Mouse (Mus musculus): ENCODE data around the gene Tmem204. TPM values are rescaled to one million over a fixed set of nuclear protein-coding genes. Genes with fewer than 3 reads are reported as not detected.

Gene Tmem204
- polyA plus RNA-seq (2012), result not detected in 2 replicates

DNA sequence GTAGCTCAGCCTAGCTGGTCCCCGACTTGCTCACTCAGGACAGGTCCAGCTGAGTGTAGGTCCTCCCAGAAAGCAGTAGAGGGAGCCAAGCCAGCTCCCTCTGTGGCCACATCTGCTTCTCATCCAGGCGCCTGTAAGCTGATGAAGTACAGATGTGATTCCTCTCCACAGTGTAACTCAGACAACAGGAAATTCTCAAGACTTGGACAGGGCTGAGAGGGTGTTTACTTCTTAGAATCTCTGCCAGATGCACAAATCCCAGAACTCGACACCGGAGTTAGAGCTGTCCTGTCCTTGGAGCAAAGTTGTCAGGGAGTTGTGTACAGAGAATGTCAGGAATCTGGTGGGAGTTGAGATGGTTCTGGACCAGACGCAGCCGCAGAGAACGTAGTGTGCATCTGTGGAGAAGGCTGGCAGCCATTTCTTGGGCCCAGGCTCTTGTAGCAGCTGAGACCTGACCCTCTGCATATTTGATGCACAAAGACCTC, at the start of gene Tmem204:
Gene Tmem204 (minus strand): TSS at position 148 of the 488 bp plus-strand sequence.

DNA sequence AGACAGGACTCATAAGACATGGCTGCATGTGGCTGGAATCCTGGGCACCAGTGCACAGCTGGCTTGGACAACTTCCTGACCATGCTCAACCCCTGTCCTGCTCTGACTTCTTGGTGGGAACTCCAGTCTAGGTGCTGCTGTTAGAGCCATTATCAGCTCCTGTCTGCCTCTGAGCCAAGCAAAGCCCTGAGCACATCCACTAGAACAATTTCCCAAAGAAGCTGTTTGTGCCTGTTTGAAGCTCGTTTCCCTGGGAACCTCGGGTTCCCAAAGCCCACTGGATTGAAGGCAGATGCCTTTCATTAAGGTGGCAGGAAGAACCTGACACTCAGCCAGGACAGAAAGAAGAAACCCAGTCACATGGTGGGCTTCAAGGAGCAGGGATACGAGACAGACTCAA, 37.0 kb upstream of the Tmem204 start, which contains the start of gene Ptx4:
Gene Ptx4 (plus strand): TSS at position 355 of the 400 bp plus-strand sequence.

DNA sequence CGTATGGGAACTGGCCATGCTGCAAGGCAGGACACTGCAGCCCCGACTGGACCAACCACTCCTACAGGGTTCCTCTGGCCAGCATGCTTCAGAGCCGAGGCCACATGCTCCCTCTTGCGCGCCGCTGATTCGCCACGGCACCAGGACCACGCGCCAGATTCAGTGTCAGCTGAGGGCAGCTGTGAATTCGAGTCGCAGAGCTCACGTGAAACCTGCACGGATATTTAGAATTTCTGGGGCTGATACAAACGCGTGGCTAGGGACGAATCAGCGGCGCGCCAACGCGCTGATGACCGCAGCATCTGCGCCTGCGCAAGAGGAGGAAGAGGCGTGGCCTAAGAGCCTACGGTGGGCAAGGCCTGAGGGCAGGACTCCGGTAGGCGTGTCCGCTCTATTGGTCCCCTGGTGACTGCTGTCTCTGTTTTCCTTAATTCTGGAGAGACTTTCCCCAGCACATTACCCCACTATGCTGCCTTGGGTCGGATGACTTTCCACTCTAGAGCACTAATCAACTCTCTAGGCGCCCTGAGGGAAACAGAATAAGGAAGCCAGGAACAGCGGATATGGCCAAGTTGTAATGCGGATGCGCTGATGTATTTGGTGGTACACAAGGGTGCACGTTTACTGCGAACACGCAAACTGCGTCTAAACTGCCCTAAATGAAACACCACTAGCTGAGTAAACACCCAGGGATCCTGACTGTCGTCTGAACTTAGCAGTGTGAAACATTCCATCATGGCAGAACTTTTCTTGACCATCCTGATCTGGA, 32.5 kb upstream of the Tmem204 start, which contains the start of gene Telo2:
Gene Telo2 (minus strand): TSS at position 304 of the 769 bp plus-strand sequence.

DNA sequence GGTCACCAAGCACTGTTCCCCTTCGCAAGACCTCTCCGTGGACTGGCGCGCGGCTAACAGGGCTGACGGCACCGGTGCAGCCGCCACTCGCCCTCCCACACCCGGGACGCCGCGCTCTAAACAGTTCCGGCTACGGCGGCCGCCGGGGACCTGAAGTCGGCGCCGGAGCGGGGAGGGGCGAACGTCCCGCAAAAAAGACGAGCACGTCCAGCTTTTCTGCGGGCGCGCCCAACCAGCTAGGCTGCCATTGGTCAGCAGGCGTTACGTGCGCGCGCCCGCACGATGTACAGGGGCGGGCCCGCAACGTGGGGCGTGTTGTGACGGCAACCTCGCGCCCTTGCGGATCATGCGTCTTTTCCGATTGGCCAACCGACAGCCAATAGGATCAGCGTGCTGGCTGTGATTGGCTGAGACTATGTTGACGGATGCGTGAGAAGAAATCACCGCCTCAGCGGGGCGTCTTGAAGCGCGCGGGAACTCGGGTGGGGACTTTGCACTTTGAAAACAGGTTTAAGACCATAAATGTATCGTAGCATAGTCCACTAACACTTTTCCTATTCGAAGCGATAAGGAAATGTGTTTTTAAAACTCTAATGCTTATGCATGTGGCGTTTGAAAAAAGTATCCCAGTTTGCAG, 67.6 kb downstream of the Tmem204 start, which contains the start of the genes Cramp1l and Ift140:
Gene Cramp1l (minus strand): TSS at position 134 of the 637 bp plus-strand sequence.
Gene Ift140 (plus strand): TSS at position 431 of the 637 bp plus-strand sequence.

Other genes starting within 250 kb of the Tmem204 start
- 23.5 and 28.8 TPM in 2 replicates for gene Hagh, start 243.4 kb downstream of the Tmem204 start, polyA plus RNA-seq (2012)
- 4.0 and 4.1 TPM in 2 replicates for gene Fahd1, start 233.2 kb downstream of the Tmem204 start, polyA plus RNA-seq (2012)
- gene Igfals, start 217.6 kb downstream of the Tmem204 start, polyA plus RNA-seq (2012), result 0.05 and 0.10 TPM in 2 replicates
- gene Nubp2, start 197.2 kb downstream of the Tmem204 start, polyA plus RNA-seq (2012), result 90.9 and 102 TPM in 2 replicates
- gene Spsb3, start 196.9 kb downstream of the Tmem204 start, polyA plus RNA-seq (2012), result 36.2 and 37.4 TPM in 2 replicates
- gene Eme2, start 188.5 kb downstream of the Tmem204 start, polyA plus RNA-seq (2012), result 16.0 and 16.9 TPM in 2 replicates
- gene Mrps34, start 188.5 kb downstream of the Tmem204 start, polyA plus RNA-seq (2012), result 84.7 and 84.8 TPM in 2 replicates
- 19.9 and 26.0 TPM in 2 replicates for gene Nme3, start 187.1 kb downstream of the Tmem204 start, polyA plus RNA-seq (2012)
- 47.5 and 84.7 TPM in 2 replicates for gene Mapk8ip3, start 146.6 kb downstream of the Tmem204 start, polyA plus RNA-seq (2012)
- 21.6 and 25.1 TPM in 2 replicates for gene Jpt2, start 122.9 kb downstream of the Tmem204 start, polyA plus RNA-seq (2012)
- gene Cramp1l, start 67.8 kb downstream of the Tmem204 start, polyA plus RNA-seq (2012), result 23.0 and 36.4 TPM in 2 replicates
- gene Ift140, start 67.5 kb downstream of the Tmem204 start, polyA plus RNA-seq (2012), result 12.2 and 12.3 TPM in 2 replicates
- 38.2 and 47.2 TPM in 2 replicates for gene Telo2, start 32.4 kb upstream of the Tmem204 start, polyA plus RNA-seq (2012)
- gene Ptx4, start 37.2 kb upstream of the Tmem204 start, polyA plus RNA-seq (2012), result 0.05 TPM in 1 of 2 replicates, not detected in the other
- 20.5 and 22.9 TPM in 2 replicates for gene Clcn7, start 49.8 kb upstream of the Tmem204 start, polyA plus RNA-seq (2012)
- gene Ccdc154, start 78.9 kb upstream of the Tmem204 start, polyA plus RNA-seq (2012), result not detected in 2 replicates
- gene Gm38655, start 91.9 kb upstream of the Tmem204 start, polyA plus RNA-seq (2012), result not detected in 2 replicates
- 22.4 and 24.1 TPM in 2 replicates for gene BC003965, start 101.0 kb upstream of the Tmem204 start, polyA plus RNA-seq (2012)
- 35.4 and 53.1 TPM in 2 replicates for gene Unkl, start 104.8 kb upstream of the Tmem204 start, polyA plus RNA-seq (2012)
- gene Gnptg, start 156.5 kb upstream of the Tmem204 start, polyA plus RNA-seq (2012), result 17.5 and 21.9 TPM in 2 replicates
- gene Tsr3, start 156.6 kb upstream of the Tmem204 start, polyA plus RNA-seq (2012), result 12.3 and 13.5 TPM in 2 replicates
- gene Baiap3, start 172.8 kb upstream of the Tmem204 start, polyA plus RNA-seq (2012), result 19.0 and 20.3 TPM in 2 replicates
- gene Ube2i, start 191.0 kb upstream of the Tmem204 start, polyA plus RNA-seq (2012), result 334 and 403 TPM in 2 replicates
- gene Prss34, start 214.8 kb upstream of the Tmem204 start, polyA plus RNA-seq (2012), result 55.9 and 60.0 TPM in 2 replicates
- not detected in 2 replicates for gene Prss28, start 225.1 kb upstream of the Tmem204 start, polyA plus RNA-seq (2012)
- gene Prss29, start 235.1 kb upstream of the Tmem204 start, polyA plus RNA-seq (2012), result not detected in 2 replicates

Data from megakaryocyte-erythroid progenitor cell, adult 5 weeks (primary cell).